Mouse (Mus musculus): ENCODE data around the gene Fbxo10.
"Not testable (repeated sequence)": the region's sequence is repeated elsewhere in the genome, so short reads cannot be mapped to it uniquely, and the experiment has no call there.

The Fbxo10 gene

GRCm38 (mm10) chr4:45010806-45011415 lies 73.5 kb downstream of the Fbxo10 start:
- DNase-seq (ENCODE audit: extremely low spot score, low read depth, low spot score), result no peak

- DNase-seq (ENCODE audit: extremely low spot score, low read depth, low spot score), result no peak
Measured at GRCm38 (mm10) chr4:45005452-45005851, 79.0 kb downstream of the Fbxo10 start.

- no peak for DNase-seq (ENCODE audit: extremely low spot score, low read depth, low spot score)
Measured at GRCm38 (mm10) chr4:45000001-45000400, 84.4 kb downstream of the Fbxo10 start.

- no peak for DNase-seq (ENCODE audit: extremely low spot score, low read depth, low spot score)
Measured at GRCm38 (mm10) chr4:44998071-44998470, 86.3 kb downstream of the Fbxo10 start.

- DNase-seq (ENCODE audit: extremely low spot score, low read depth, low spot score), result no peak
Measured at GRCm38 (mm10) chr4:44994776-44995175, 89.6 kb downstream of the Fbxo10 start.

GRCm38 (mm10) chr4:44993847-44994246 lies 90.6 kb downstream of the Fbxo10 start:
- no peak for DNase-seq (ENCODE audit: extremely low spot score, low read depth, low spot score)

- not testable (repeated sequence) for DNase-seq (ENCODE audit: extremely low spot score, low read depth, low spot score)
Measured at GRCm38 (mm10) chr4:44993179-44993578, 91.2 kb downstream of the Fbxo10 start.

- not testable (repeated sequence) for DNase-seq (ENCODE audit: extremely low spot score, low read depth, low spot score)
Measured at GRCm38 (mm10) chr4:44992330-44992729, 92.1 kb downstream of the Fbxo10 start.

- no peak for DNase-seq (ENCODE audit: extremely low spot score, low read depth, low spot score)
Measured at GRCm38 (mm10) chr4:44990560-44990959, 93.8 kb downstream of the Fbxo10 start.
